Mouse (Mus musculus) right cerebral cortex, postnatal 36 days (tissue): ENCODE measurements around the gene Arhgef33.
"Not testable (repeated sequence)": the region's sequence is repeated elsewhere in the genome, so short reads cannot be mapped to it uniquely, and the experiment has no call there.

Experiments used
- DNase-seq, 2 experiments: peaks; one replicate each; pipeline ENCODE4 v3.0.0; 2022; ENCODE audit warnings: low spot score in 2 of 2, mixed read lengths in 1 of 2

The Arhgef33 gene

GRCm38 (mm10) chr17:80346591-80347125, 39.5 kb downstream of the Arhgef33 start:
- no peak for DNase-seq

GRCm38 (mm10) chr17:80347234-80347633, 40.0 kb downstream of the Arhgef33 start:
- no peak for DNase-seq

- no peak for DNase-seq
These were observed 53.0 kb downstream of the Arhgef33 start for GRCm38 (mm10) chr17:80360245-80360644.

GRCm38 (mm10) chr17:80367276-80367675, 60.1 kb downstream of the Arhgef33 start:
- peak in 1 of 2 experiments; percentile 7 for DNase-seq

- DNase-seq = no peak
These were observed 61.4 kb downstream of the Arhgef33 start for GRCm38 (mm10) chr17:80368606-80369005.

- DNase-seq = peak; percentile 85 to 87
These were observed 66.0 kb downstream of the Arhgef33 start, which contains the start of gene Gm10190 for GRCm38 (mm10) chr17:80372989-80373725. Gene Gm10190, minus strand, starts transcription at chr17:80373541.

- no peak for DNase-seq
These were observed 66.5 kb downstream of the Arhgef33 start for GRCm38 (mm10) chr17:80373726-80374096.

GRCm38 (mm10) chr17:80378386-80378785, 71.2 kb downstream of the Arhgef33 start:
- not testable (repeated sequence) for DNase-seq

GRCm38 (mm10) chr17:80385671-80386070, 78.5 kb downstream of the Arhgef33 start:
- DNase-seq = no peak

GRCm38 (mm10) chr17:80390024-80390423, 82.8 kb downstream of the Arhgef33 start:
- no peak for DNase-seq

GRCm38 (mm10) chr17:80391423-80392403, 84.5 kb downstream of the Arhgef33 start:
- peak in 1 of 2 experiments; percentile 7 for DNase-seq

- no peak for DNase-seq
These were observed 91.0 kb downstream of the Arhgef33 start for GRCm38 (mm10) chr17:80398243-80398642.

GRCm38 (mm10) chr17:80411182-80411581, 104.0 kb downstream of the Arhgef33 start:
- no peak for DNase-seq

GRCm38 (mm10) chr17:80418572-80419210, 111.5 kb downstream of the Arhgef33 start:
- DNase-seq = no peak

GRCm38 (mm10) chr17:80420998-80421397, 113.8 kb downstream of the Arhgef33 start:
- DNase-seq = no peak

- DNase-seq = peak; percentile 13 to 25
These were observed 119.0 kb downstream of the Arhgef33 start for GRCm38 (mm10) chr17:80426171-80426570.

GRCm38 (mm10) chr17:80426901-80427300, 119.7 kb downstream of the Arhgef33 start:
- DNase-seq = peak in 1 of 2 experiments; percentile 70

- no peak for DNase-seq
These were observed 120.8 kb downstream of the Arhgef33 start for GRCm38 (mm10) chr17:80427966-80428365.

GRCm38 (mm10) chr17:80431997-80432396, 124.8 kb downstream of the Arhgef33 start:
- DNase-seq = no peak

- no peak for DNase-seq
These were observed 127.2 kb downstream of the Arhgef33 start for GRCm38 (mm10) chr17:80434430-80434829.

- DNase-seq = no peak
These were observed 128.5 kb downstream of the Arhgef33 start for GRCm38 (mm10) chr17:80435680-80436079.

GRCm38 (mm10) chr17:80445433-80445832, 138.2 kb downstream of the Arhgef33 start:
- no peak for DNase-seq
